Mouse (Mus musculus): ENCODE data around the gene Zfp979. TPM values are rescaled to one million over a fixed set of nuclear protein-coding genes. Genes with fewer than 3 reads are reported as not detected.

Zfp979 gene
- total RNA-seq, 2 experiments from 2014 or later = 0.54 to 0.68 TPM

Other genes with a start within 250 kb of the Zfp979 start
- gene Zfp982, start 150.1 kb downstream of the Zfp979 start, total RNA-seq (2021) = 1 to 10 TPM; 3.3 to 4.1 TPM
- gene Gm16503, start 102.3 kb downstream of the Zfp979 start, total RNA-seq (2021) = under 1 TPM; 0.37 to 0.50 TPM
- gene Zfp985, start 89.2 kb downstream of the Zfp979 start, total RNA-seq (2021) = not detected
- under 1 TPM in 1 of 2 experiments, not detected in 1; 0.10 TPM for gene Zfp534, start 60.0 kb upstream of the Zfp979 start, total RNA-seq (2021)
- gene Zfp984, start 167.3 kb upstream of the Zfp979 start, total RNA-seq (2021) = 1 to 10 TPM; 1.9 to 2.0 TPM
- gene Zfp933, start 205.9 kb upstream of the Zfp979 start, total RNA-seq (2021) = 10 to 100 TPM; 15.2 to 21.5 TPM
- 10 to 100 TPM; 12.8 to 22.4 TPM for gene Miip, start 226.3 kb upstream of the Zfp979 start, total RNA-seq (2021)
- 1 to 10 TPM; 8.7 to 9.5 TPM for gene Fv1, start 226.5 kb upstream of the Zfp979 start, total RNA-seq (2021)

Measured in left cerebral cortex, postnatal 36 days (tissue).